Mouse (Mus musculus): ENCODE results near the gene Selenof.
A peak's percentile ranks its signal among the peaks of the same experiment; 100 is the strongest.

Selenof gene

DNA sequence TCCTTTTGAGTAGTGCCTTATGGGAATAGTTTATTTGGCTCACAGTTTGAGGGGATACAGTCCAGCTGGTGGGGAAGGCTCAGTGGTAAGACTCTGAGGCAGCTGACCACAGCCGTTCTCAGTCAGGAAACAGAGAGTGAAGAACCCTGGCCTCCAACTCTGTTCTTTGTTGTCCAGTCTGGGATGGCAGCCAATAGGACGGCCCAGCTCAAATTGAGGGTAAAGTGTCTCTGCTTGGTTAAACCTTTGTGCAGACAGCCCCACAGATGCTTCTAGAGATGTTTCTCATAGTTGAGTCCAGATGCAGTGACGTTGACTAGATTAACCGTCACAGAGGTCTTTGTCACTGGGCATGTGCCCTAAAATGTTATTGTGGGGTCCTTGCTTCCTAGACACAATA is 72.0 kb downstream of the Selenof start:
- no peak for DNase-seq (ENCODE audit: low spot score)

- peak; percentile 39 for DNase-seq (ENCODE audit: low spot score)
Observed at GRCm38 (mm10) chr3:144643301-144643871, 73.3 kb downstream of the Selenof start.

DNA sequence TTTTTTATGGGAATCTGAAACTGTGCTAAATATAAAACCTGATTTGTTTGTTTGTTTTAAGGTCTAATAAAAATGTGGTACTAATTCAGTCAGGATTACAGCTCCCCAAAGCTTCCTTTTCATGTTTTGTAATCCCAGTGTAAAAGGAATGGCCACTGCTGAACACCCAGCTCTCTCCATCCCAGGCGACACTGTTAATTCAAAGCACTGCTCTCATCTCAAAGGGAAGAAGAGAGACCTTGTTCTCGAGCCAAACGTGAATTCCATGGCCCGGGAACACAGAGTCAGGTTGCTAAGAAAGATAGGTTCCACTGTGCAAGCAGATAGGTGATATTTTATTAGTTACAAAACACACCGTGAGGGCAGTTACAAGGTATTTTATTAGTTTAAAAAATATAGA is 74.1 kb downstream of the Selenof start:
- no peak for DNase-seq (ENCODE audit: low spot score)

Measured in layer of hippocampus, adult 11-12 months (tissue).